Mouse (Mus musculus): ENCODE data around the gene Taf1c. TPM values are rescaled to one million over a fixed set of nuclear protein-coding genes. Genes with fewer than 3 reads are reported as not detected.

The Taf1c gene
- polyA plus RNA-seq, 1 experiment from 2014 or later: 16.6 TPM

DNA sequence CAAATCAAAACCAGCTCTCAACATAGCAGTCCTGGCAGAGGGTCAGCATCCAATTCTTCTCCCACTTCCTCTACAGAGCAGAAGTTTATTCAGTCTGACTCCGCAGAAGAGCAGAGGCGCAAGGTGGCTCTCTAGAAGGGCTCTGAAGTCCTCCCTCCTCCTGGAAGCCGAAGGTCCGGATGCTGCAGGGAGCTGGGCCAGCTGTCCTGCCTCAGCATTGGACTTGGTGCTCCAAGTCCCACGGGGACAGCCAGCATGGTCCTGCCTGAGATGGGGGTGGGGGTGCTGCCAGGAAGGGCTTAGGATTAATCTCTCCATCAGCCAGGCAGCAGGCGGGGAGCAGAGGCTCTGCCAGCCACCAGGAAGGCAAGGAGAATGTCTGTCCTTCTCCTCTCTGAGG, 30.4 kb upstream of the Taf1c start, which contains the start of gene Kcng4:
Gene Kcng4, minus strand, starts transcription at position 303 of the 400 bp plus-strand sequence.
- no peak for ATAC-seq (replicated peaks)
- Histone ChIP-seq H3K9ac (peak within 1 kb of the TSS; percentile 16; the same call in 1 of the 2 replicates), H3K27ac (no peak within 1 kb of the TSS), H3K9me3 (no peaks in the 10 kb centered on the region), H3K4me1 (peaks cover 14% of the 10 kb centered on the region), H3K4me3 (no peak within 1 kb of the TSS), H3K4me2 (no peak within 1 kb of the TSS), H3K27me3 (replicated peaks) (0 out of 2 replicates have a peak, but pooled peaks cover 12% of the 10 kb centered on the region), H3K36me3 (replicated peaks) (no peaks in the 10 kb centered on the region)
- WGBS: 25% methylated on average over 6 of the region's 6 CpGs

- Histone ChIP-seq H3K9ac (no peak overlapping the region), H3K4me2 (no peak overlapping the region), H3K4me3 (no peak overlapping the region), H3K9me3 (no peaks in the 10 kb centered on the region), H3K27me3 (replicated peaks) (0 out of 2 replicates have a peak, but pooled peaks cover 12% of the 10 kb centered on the region), H3K27ac (no peak overlapping the region), H3K4me1 (peaks cover 14% of the 10 kb centered on the region), H3K36me3 (replicated peaks) (no peaks in the 10 kb centered on the region)
- whole genome bisulfite sequencing: 11% methylated on average over 14 of the region's 14 CpGs
- no peak for ATAC-seq (replicated peaks)
Observed at GRCm38 (mm10) chr8:119634616-119635336, 29.8 kb upstream of the Taf1c start.

GRCm38 (mm10) chr8:119632909-119633308, 27.9 kb upstream of the Taf1c start:
- WGBS: 54% methylated on average over 29 of the region's 29 CpGs
- Histone ChIP-seq H3K4me2 (no peak overlapping the region), H3K9me3 (no peaks in the 10 kb centered on the region), H3K36me3 (replicated peaks) (no peaks in the 10 kb centered on the region), H3K27me3 (replicated peaks) (0 out of 2 replicates have a peak, but pooled peaks cover 12% of the 10 kb centered on the region), H3K4me3 (no peak overlapping the region), H3K9ac (no peak overlapping the region), H3K27ac (no peak overlapping the region), H3K4me1 (peaks cover 14% of the 10 kb centered on the region)
- no peak for ATAC-seq (replicated peaks)

DNA sequence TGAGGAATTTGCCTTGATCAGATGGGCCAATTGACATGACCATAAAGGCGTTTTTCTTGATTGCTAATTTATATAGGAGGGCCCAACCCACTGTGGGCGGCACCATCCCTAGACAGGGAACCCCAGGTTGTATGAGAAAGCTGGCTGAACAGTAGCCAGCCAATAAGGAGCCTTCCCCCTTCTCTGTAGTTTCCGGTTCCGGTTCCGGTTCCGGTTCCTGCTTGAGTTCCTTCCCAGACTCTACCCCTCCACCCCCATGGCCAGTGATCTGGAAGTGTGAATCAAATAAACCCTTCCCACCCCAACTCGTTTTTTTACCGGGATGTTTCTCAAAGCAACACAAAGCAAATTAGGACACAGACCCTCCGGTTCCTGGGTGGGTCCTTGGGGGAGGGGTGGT, 27.2 kb upstream of the Taf1c start:
- H3K9me3 ChIP-seq: no peaks in the 10 kb centered on the region
- H3K36me3 ChIP-seq (replicated peaks): no peaks in the 10 kb centered on the region
- WGBS: 86% methylated on average over 9 of the region's 9 CpGs
- ATAC-seq (replicated peaks): no peak
- H3K4me1 ChIP-seq: peaks cover 14% of the 10 kb centered on the region
- H3K4me2 ChIP-seq: no peak overlapping the region
- H3K27me3 ChIP-seq (replicated peaks): 0 out of 2 replicates have a peak, but pooled peaks cover 12% of the 10 kb centered on the region
- H3K4me3 ChIP-seq: no peak overlapping the region
- no peak overlapping the region for H3K9ac ChIP-seq
- H3K27ac ChIP-seq: no peak overlapping the region

GRCm38 (mm10) chr8:119630841-119631240, 25.8 kb upstream of the Taf1c start:
- Histone ChIP-seq H3K4me2 (no peak overlapping the region), H3K36me3 (replicated peaks) (no peaks in the 10 kb centered on the region), H3K9me3 (no peaks in the 10 kb centered on the region), H3K27ac (no peak overlapping the region), H3K27me3 (replicated peaks) (0 out of 2 replicates have a peak, but pooled peaks cover 12% of the 10 kb centered on the region), H3K9ac (no peak overlapping the region), H3K4me1 (peaks cover 14% of the 10 kb centered on the region), H3K4me3 (no peak overlapping the region)
- WGBS: 38% methylated on average over 3 of the region's 3 CpGs
- ATAC-seq (replicated peaks): no peak

GRCm38 (mm10) chr8:119627613-119628359, 22.8 kb upstream of the Taf1c start:
- Histone ChIP-seq H3K27me3 (replicated peaks) (no peaks in the 10 kb centered on the region), H3K4me3 (no peak overlapping the region), H3K9ac (no peak overlapping the region), H3K4me2 (no peak overlapping the region), H3K9me3 (no peaks in the 10 kb centered on the region), H3K4me1 (peaks cover 6% of the 10 kb centered on the region; the same call in 1 of the 2 replicates), H3K36me3 (replicated peaks) (no peaks in the 10 kb centered on the region), H3K27ac (no peak overlapping the region)
- 54% methylated on average over 10 of the region's 10 CpGs for WGBS
- no peak for ATAC-seq (replicated peaks)

GRCm38 (mm10) chr8:119627199-119627598, 22.2 kb upstream of the Taf1c start:
- no peak for ATAC-seq (replicated peaks)
- no peaks in the 10 kb centered on the region for H3K36me3 ChIP-seq (replicated peaks)
- WGBS: 81% methylated on average over 7 of the region's 7 CpGs
- H3K4me1 ChIP-seq: peaks cover 6% of the 10 kb centered on the region; the same call in 1 of the 2 replicates
- H3K4me2 ChIP-seq: no peak overlapping the region
- H3K27ac ChIP-seq: no peak overlapping the region
- no peaks in the 10 kb centered on the region for H3K9me3 ChIP-seq
- no peak overlapping the region for H3K4me3 ChIP-seq
- no peak overlapping the region for H3K9ac ChIP-seq
- H3K27me3 ChIP-seq (replicated peaks): no peaks in the 10 kb centered on the region

- no peak overlapping the region for H3K27ac ChIP-seq
- H3K9me3 ChIP-seq: no peaks in the 10 kb centered on the region
- H3K9ac ChIP-seq: no peak overlapping the region
- WGBS: 79% methylated on average over 22 of the region's 22 CpGs
- H3K4me3 ChIP-seq: no peak overlapping the region
- H3K4me2 ChIP-seq: no peak overlapping the region
- H3K4me1 ChIP-seq: peaks cover under 1% of the 10 kb centered on the region; the same call in 1 of the 2 replicates
- ATAC-seq (replicated peaks): no peak
- no peaks in the 10 kb centered on the region for H3K27me3 ChIP-seq (replicated peaks)
- H3K36me3 ChIP-seq (replicated peaks): no peaks in the 10 kb centered on the region
Observed at GRCm38 (mm10) chr8:119625788-119626187, 20.8 kb upstream of the Taf1c start.

DNA sequence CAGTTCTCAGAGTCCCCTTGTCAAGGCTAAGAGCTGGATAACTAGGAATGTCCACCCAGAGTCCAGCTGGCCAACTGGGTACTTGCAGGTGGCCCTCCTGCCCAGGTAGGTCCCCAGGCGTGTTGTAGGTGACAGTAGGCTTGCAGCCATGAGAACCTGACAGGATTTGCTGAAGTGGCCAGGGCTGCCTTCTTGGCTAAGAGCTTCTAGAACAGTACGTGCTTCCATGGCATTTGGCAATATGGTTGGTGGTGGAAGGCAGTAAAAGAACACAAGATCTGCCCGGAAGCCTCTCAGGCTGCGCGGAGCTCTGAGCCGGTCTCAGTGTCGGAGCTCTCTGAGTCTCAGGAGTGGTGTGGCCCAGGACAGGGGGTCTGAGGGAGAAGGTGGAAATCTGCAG, 19.9 kb upstream of the Taf1c start:
- no peak for ATAC-seq (replicated peaks)
- Histone ChIP-seq H3K9me3 (no peaks in the 10 kb centered on the region), H3K4me3 (no peak overlapping the region), H3K27me3 (replicated peaks) (no peaks in the 10 kb centered on the region), H3K4me2 (no peak overlapping the region), H3K4me1 (no peaks in the 10 kb centered on the region), H3K9ac (no peak overlapping the region), H3K27ac (no peak overlapping the region), H3K36me3 (replicated peaks) (no peaks in the 10 kb centered on the region)
- 88% methylated on average over 7 of the region's 7 CpGs for WGBS

DNA sequence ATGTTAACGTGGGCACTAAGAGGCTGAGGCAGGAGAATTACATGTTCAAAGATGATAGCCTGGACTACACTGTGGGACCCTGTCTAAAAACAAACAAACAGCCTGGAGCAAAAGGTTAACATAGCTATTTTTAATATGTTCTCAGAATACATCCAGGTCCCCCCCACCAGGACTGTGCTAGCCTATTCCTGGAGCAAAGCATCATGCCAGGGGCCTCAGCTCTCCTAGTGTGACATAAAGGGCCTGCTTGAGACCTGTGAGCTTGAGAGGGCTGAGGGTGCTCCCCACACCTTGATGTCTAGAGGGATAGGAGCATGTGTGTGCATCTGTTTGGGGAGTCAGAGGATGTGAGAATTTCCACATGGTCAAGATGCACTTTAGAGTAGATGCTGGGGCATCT, 18.7 kb upstream of the Taf1c start:
- no peaks in the 10 kb centered on the region for H3K9me3 ChIP-seq
- no peak overlapping the region for H3K4me2 ChIP-seq
- no peaks in the 10 kb centered on the region for H3K36me3 ChIP-seq (replicated peaks)
- H3K4me3 ChIP-seq: no peak overlapping the region
- H3K27ac ChIP-seq: no peak overlapping the region
- H3K9ac ChIP-seq: no peak overlapping the region
- no peak for ATAC-seq (replicated peaks)
- no peaks in the 10 kb centered on the region for H3K27me3 ChIP-seq (replicated peaks)
- WGBS: 88% methylated on average over 1 of the region's 1 CpGs
- no peaks in the 10 kb centered on the region for H3K4me1 ChIP-seq

GRCm38 (mm10) chr8:119623061-119623460, 18.0 kb upstream of the Taf1c start:
- Histone ChIP-seq H3K9me3 (no peaks in the 10 kb centered on the region), H3K27ac (no peak overlapping the region), H3K4me3 (no peak overlapping the region), H3K4me2 (no peak overlapping the region), H3K36me3 (replicated peaks) (no peaks in the 10 kb centered on the region), H3K27me3 (replicated peaks) (no peaks in the 10 kb centered on the region), H3K9ac (no peak overlapping the region), H3K4me1 (no peaks in the 10 kb centered on the region)
- WGBS: 84% methylated on average over 8 of the region's 8 CpGs
- ATAC-seq (replicated peaks): no peak

- Histone ChIP-seq H3K27me3 (replicated peaks) (no peaks in the 10 kb centered on the region), H3K4me1 (no peaks in the 10 kb centered on the region), H3K9ac (no peak overlapping the region), H3K27ac (no peak overlapping the region), H3K4me2 (no peak overlapping the region), H3K36me3 (replicated peaks) (no peaks in the 10 kb centered on the region), H3K4me3 (no peak overlapping the region), H3K9me3 (no peaks in the 10 kb centered on the region)
- 54% methylated on average over 4 of the region's 4 CpGs for WGBS
- ATAC-seq (replicated peaks): no peak
Observed at GRCm38 (mm10) chr8:119622555-119622954, 17.5 kb upstream of the Taf1c start.
